Mouse (Mus musculus): ENCODE results near the gene Brms1.

- TF ChIP-seq CTCF (IDR thresholded peaks at IDR 0.05; ENCODE audit: insufficient read depth, low read length) (no peak), POLR2A (IDR thresholded peaks at IDR 0.05; ENCODE audit: borderline replicate concordance, extremely low read depth, low read depth, low read length) (no peak)
Measured at GRCm38 (mm10) chr19:5045531-5045930, 4.4 kb downstream of the Brms1 start.
